Mouse (Mus musculus) frontal cortex, adult 2 months (tissue): Measurements from ENCODE around the gene Naif1. TPM values are rescaled to one million over a fixed set of nuclear protein-coding genes. Genes with fewer than 3 reads are reported as not detected.

Source experiments
- DNase-seq, 2 experiments: peaks; one replicate each; pipeline ENCODE4 v3.0.0; 2022; ENCODE audit warnings: low spot score in 1 of 2; ENCODE audit errors: extremely low spot score in 1 of 2
- polyA plus RNA-seq: library from polyadenylated mRNA; depleted of rRNA; stranded (reverse); fragments of >200 nt; gene quantifications from 2 replicates; pipeline ENCODE4 v1.2.3, GENCODE M21; 2012

Gene Naif1
- polyA plus RNA-seq, 1 experiment: 3.1 TPM

DNA sequence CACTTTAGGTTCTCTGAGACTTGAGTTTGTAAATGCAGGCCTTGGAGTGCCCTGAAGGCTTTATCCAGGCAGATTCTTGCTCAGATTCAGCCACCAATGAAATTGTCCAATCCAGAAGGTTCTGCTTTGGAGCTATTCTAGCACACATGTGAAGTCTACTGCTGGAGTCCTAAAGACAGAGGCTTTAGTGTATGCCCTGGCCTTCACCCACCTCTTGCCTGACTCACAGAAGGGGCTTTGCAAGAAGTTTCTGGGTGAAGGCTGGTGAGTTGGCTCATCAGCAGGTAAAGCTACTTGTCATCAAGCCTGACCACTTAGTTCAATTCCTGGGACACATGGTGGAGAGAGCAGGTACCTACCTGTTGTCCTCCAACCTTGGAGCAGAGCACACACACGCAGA lies 24.1 kb upstream of the Naif1 start:
- no peak for DNase-seq

GRCm38 (mm10) chr2:32427720-32428119 lies 22.5 kb upstream of the Naif1 start:
- no peak for DNase-seq

DNA sequence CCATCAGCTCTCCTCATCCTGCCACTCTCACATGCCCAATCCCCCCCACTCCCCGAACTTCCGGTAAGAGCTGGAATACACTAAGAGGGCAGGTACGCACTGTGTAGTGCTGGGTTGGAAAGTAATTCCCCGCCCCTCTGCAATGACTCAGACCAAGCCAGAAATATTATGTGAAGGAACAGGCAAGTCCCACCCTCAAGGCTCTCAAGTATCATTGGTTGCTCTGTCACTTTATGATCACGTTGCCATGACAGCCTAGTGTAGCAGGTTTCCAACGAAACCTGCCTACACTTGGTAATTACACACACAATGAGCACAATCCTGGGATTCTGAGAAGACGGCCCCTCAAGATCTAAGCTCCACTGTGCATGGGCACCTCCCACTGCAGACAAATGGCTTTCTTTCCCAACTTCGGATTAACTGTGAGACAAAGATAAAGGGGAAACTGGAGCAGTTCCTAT lies 22.0 kb upstream of the Naif1 start:
- DNase-seq: peak; percentile 79 to 83

GRCm38 (mm10) chr2:32429215-32429891 lies 20.9 kb upstream of the Naif1 start:
- DNase-seq: no peak

DNA sequence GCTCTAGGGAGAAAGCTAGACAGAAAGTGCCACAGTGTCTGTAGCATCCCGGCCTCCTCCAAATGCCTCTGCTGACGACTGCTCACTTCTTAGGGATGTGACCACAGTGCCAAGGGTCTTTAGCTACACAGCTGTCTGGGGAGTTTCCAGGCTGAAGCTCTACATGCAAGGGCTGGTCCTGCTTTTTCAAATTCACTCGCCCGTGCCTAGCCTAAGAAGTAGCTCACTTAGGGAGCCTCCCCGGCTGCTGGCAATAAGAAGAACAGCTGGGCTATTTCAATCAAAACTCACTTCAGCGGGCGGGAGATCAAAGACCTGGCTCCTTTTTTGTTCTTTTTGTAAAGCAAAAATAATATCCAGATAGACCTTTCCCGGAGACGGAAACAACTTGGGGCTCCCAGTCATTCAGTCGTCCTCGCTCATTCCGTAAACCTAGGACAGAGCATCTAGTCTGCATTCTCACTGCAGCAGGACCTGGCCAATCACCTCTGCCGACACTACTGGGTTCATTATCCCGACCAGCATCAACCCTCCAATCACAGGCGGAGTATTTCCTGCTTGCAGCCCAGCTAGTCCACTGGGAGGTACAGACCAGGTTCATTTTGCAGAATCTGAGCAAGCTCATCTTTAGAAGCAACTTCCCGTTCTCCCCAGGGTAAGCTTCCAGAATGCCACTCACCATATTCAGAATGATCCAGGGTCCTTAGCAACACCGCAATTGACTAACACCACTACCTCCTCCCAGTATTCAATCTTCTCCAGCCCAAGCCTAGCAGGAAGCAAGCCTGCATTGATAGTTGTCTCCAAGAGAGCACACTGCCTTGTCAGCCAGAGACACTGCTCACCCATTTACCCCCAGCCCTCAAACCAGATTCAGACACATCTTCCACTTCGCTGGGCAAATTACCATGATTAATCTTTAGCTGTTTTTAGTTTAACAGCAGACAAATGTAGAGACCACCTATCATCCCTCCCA lies 19.3 kb upstream of the Naif1 start:
- peak; percentile 94 for DNase-seq

- DNase-seq: no peak
Measured at GRCm38 (mm10) chr2:32436686-32437372, 13.4 kb upstream of the Naif1 start.

DNA sequence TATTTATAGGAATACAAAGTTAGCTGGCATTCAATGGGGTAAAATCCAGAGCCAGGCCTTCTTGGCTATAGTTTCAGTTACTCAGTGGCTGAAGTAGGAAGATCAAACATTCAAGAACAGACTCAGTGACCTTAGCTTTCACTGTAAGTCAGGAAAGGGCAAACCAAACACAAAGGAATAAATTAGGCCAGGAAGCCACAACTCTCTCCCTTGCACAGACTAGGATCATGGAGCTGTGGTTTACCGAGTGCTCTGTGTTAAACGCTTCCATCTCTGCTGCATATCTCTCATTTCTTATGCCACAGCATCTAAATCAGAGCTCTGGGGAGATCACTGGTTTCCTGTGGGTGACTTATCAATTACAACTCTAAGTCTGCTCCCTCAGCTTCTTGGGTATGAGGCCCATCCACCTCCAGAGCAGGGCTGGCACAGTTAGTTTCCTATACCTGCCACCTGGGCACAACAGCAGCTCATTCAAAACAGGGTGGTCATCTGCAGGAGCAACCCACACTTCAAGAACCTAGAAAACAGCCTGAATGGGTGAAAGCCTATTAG lies 12.6 kb upstream of the Naif1 start:
- no peak for DNase-seq

DNA sequence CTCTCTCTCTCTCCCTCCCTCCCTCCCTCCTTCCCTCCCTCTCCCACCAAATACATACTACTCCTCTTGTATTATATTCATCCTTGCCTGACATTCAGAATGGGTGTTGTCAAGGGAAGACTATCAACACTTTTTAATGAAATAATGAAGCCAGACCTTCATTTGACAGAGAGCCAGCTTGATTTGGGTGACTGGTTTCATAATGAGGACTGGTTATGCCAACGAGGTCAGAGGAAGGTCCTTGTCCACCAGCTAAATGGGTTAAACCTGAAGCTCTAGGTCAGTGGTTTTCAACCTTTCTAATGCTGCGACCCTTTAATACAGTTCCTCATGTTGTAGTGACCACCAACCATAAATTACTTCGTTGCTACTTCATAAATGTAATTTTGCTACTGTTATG lies 11.5 kb upstream of the Naif1 start:
- DNase-seq: no peak

DNA sequence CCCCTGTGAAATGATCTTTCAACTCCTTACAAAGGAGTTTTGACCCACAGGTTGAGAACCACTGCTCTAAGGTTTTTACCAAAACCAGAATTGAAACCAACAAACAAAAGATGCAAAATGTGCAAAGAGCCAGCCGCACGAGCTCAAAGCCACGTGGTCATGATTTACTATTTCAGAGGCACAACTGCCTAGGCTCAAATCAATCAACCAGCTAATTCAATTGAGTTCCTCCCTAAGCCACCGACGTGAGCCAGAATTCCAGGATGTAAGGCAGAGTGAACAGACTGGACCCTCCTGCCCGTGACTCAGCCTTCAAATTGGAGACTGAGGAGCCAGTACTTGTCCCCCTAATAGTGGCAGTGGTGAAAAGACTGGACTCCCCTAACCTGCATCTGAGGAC lies 11.1 kb upstream of the Naif1 start:
- DNase-seq: no peak

GRCm38 (mm10) chr2:32440164-32440563 lies 10.1 kb upstream of the Naif1 start:
- no peak for DNase-seq

GRCm38 (mm10) chr2:32440632-32441031 lies 9.6 kb upstream of the Naif1 start:
- no peak for DNase-seq

DNA sequence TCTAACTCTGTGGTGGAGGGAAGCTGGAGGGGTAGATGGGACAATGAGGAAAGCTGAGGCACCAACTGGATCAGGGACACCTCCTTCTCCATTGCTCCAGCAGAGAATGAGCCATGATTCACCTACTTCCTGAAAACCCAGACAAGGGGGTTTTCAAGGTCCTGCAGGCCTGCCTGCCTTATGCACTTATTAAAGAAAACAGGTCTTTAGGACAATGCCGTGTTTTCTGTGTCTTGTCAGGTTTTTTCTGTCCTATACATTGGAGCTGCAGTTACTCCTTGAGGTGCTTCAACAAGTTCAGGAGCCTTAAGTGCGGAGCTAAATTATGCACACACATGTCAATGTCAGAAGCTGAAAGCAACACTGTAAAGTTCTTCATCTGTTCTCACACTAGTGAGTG lies 8.7 kb upstream of the Naif1 start:
- DNase-seq: no peak

- no peak for DNase-seq
Measured at GRCm38 (mm10) chr2:32445535-32445934, 4.7 kb upstream of the Naif1 start.

- peak in 1 of 2 experiments; percentile 73 for DNase-seq
Measured at GRCm38 (mm10) chr2:32447264-32447936, 2.9 kb upstream of the Naif1 start.

- no peak for DNase-seq
Measured at GRCm38 (mm10) chr2:32448480-32448879, 1.8 kb upstream of the Naif1 start.

GRCm38 (mm10) chr2:32450881-32451844 lies 906 bp downstream of the Naif1 start, which contains the start of gene Slc25a25:
Gene Slc25a25 (minus strand): TSS chr2:32451445.
- peak; percentile 92 to 98 for DNase-seq

DNA sequence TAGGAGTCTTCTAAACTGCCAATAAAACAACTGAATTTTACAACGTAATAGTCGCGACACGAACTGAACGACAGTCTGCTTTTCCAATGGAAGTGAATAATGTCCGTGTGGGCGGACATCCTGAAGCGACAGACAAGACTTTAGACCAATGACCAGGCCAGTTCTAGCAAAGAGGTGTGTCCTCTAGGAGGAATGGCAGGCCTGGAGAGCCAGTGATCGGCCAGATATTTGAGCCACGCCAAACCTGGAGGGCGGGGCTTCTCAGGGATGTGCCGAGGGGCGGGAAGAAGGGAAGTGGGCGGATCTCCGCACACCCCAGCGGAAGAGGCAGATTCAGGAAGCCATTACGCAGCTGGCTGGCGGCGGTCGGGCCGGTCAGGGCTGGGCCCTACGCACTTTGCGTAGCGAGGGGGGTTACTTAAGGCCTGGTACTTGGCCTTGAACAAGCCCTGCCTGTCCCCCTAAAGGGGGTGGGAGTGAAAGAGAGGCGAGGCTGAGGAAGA lies 1.7 kb downstream of the Naif1 start:
- peak; percentile 99 for DNase-seq

DNA sequence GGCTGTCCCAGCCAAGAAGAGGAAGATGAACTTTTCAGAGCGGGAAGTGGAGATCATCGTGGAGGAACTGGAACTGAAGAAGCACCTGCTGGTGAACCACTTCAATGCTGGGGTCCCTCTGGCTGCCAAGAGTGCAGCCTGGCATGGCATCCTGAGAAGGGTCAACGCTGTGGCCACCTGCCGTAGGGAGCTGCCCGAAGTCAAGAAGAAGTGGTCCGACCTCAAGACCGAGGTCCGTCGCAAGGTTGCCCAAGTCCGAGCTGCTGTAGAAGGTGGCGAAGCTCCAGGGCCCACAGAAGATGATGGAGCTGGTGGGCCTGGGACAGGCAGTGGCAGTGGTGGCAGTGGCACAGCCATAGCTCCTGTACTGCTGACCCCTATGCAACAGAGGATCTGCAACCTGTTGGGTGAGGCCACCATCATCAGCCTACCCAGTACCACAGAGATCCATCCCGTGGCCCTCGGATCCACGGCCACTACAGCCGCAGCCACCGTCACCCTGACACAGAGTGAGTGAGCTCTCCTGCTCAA lies 2.2 kb downstream of the Naif1 start:
- DNase-seq: no peak
